Mouse (Mus musculus) midbrain, embryonic 15.5 days (tissue): Measurements from ENCODE around the gene Chst11. TPM values are rescaled to one million over a fixed set of nuclear protein-coding genes. Genes with fewer than 3 reads are reported as not detected.

Source experiments
- ATAC-seq: fragments of 200-750 bp; cut with Nextera tagmentation; replicated peaks from 2 replicates; pipeline ENCODE4 v1.8.0; 2017; ENCODE audit warnings: moderate TSS enrichment
- H3K27ac ChIP-seq: fragments of 300-500 bp; sonication (generic); 2 replicates; pipeline ENCODE4 v1.5.1; 2015; ENCODE audit warnings: mild to moderate bottlenecking, inconsistent platforms
- H3K27me3 ChIP-seq: fragments of 300-500 bp; sonication (generic); replicated peaks from 2 replicates; pipeline ENCODE4 v1.6.1; 2015; ENCODE audit warnings: inconsistent platforms
- H3K36me3 ChIP-seq: fragments of 300-500 bp; sonication (generic); replicated peaks from 2 replicates; pipeline ENCODE4 v1.6.1; 2015; ENCODE audit warnings: inconsistent platforms
- H3K4me1 ChIP-seq: fragments of 300-500 bp; sonication (generic); 2 replicates; pipeline ENCODE4 v1.6.1; 2015; ENCODE audit warnings: inconsistent platforms
- H3K4me2 ChIP-seq: fragments of 300-500 bp; sonication (generic); 2 replicates; pipeline ENCODE4 v1.6.1; 2015; ENCODE audit warnings: inconsistent platforms, mild to moderate bottlenecking, moderate library complexity
- H3K4me3 ChIP-seq: fragments of 300-500 bp; sonication (generic); 2 replicates; pipeline ENCODE4 v1.5.1; 2015; ENCODE audit warnings: mild to moderate bottlenecking, inconsistent platforms
- H3K9ac ChIP-seq: fragments of 300-500 bp; sonication (generic); 2 replicates; pipeline ENCODE4 v1.6.1; 2015; ENCODE audit warnings: mild to moderate bottlenecking, inconsistent platforms
- H3K9me3 ChIP-seq: fragments of 300-500 bp; sonication (generic); 2 replicates; pipeline ENCODE4 v1.6.1; 2016; ENCODE audit warnings: inconsistent platforms
- WGBS: fragments of 180-500 bp; shearing (Covaris S2); methylation state at CpG from one replicate; pipeline ENCODE4 v1.1.7; 2015; ENCODE audit warnings: mixed read lengths; 5-methylcytosine and 5-hydroxymethylcytosine counted together
- polyA plus RNA-seq: library from polyadenylated mRNA; unstranded; fragments of >200 nt; fragmentation: Nextera tagmentation; extraction: Ambion mirVana; gene quantifications from 2 replicates; pipeline ENCODE4 v1.2.1, GENCODE M21; 2015

Chst11 gene
- polyA plus RNA-seq, 1 experiment from 2014 or later, result 4.1 TPM

DNA sequence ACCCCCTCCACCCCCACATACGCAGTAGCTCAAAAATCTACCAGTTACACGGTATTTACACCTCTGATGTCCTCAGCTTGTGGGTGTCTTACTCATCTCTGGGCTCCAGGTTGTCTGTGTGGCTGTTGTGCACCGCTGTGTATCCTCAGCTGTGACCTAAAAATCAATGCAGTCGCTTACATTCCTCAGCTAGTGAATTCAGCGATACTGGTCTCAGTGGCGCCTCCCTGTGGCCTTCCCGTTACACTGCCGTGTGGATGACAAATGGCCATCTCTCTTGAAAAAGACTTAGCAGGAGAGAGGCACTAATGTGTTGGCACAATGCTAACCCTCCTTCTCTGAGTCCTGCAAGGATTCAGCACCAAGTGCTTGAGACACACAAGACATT, 197.3 kb downstream of the Chst11 start:
- Histone ChIP-seq H3K4me2 (no peak overlapping the region), H3K4me1 (peaks cover 22% of the 10 kb centered on the region), H3K36me3 (no peaks in the 10 kb centered on the region), H3K9me3 (no peaks in the 10 kb centered on the region), H3K27me3 (no peaks in the 10 kb centered on the region), H3K9ac (no peak overlapping the region), H3K4me3 (no peak overlapping the region), H3K27ac (no peak overlapping the region)
- no peak for ATAC-seq
- WGBS, result 29% methylated on average over 8 of the region's 8 CpGs

GRCm38 (mm10) chr10:83183634-83184479, 198.6 kb downstream of the Chst11 start:
- no peak overlapping the region for H3K4me2 ChIP-seq
- H3K4me1 ChIP-seq, result peaks cover 22% of the 10 kb centered on the region
- no peak overlapping the region for H3K4me3 ChIP-seq
- no peak overlapping the region for H3K9ac ChIP-seq
- H3K27me3 ChIP-seq, result no peaks in the 10 kb centered on the region
- H3K27ac ChIP-seq, result peak overlapping the region; percentile 57
- no peaks in the 10 kb centered on the region for H3K36me3 ChIP-seq
- WGBS, result 79% methylated on average over 12 of the region's 12 CpGs
- no peaks in the 10 kb centered on the region for H3K9me3 ChIP-seq
- ATAC-seq, result no peak

GRCm38 (mm10) chr10:83184480-83185069, 199.3 kb downstream of the Chst11 start:
- no peaks in the 10 kb centered on the region for H3K36me3 ChIP-seq

DNA sequence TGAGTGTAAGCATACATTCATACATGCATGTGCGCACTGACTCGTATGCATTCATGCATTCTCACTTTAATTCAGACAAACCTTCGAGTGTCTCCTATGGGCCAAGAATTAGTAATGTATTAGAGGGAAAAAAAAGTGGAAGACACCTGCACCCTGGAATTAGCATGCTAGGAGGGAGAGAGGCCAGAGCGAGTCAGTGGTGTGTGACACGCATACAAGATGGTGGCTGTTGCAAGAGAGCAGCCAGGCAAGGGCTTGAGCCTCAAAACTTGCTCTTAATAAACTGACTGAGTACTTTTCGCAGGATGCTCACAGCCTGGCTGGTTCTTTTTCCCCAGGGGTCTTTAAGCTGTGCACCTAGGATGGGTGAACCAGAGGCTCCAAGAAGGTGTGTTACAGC, 199.8 kb downstream of the Chst11 start:
- Histone ChIP-seq H3K27ac (peak overlapping the region; percentile 57), H3K4me3 (no peak overlapping the region), H3K9me3 (no peaks in the 10 kb centered on the region), H3K36me3 (no peaks in the 10 kb centered on the region), H3K9ac (no peak overlapping the region), H3K4me2 (no peak overlapping the region), H3K27me3 (no peaks in the 10 kb centered on the region), H3K4me1 (peaks cover 22% of the 10 kb centered on the region)
- ATAC-seq, result 0 out of 2 replicates have a peak, but pooled peaks have one; percentile 18
- WGBS, result 68% methylated on average over 6 of the region's 6 CpGs

More at GRCm38 (mm10) chr10:83184480-83185069, 199.3 kb downstream of the Chst11 start:
- peak overlapping the region; percentile 57 for H3K27ac ChIP-seq
- peaks cover 22% of the 10 kb centered on the region for H3K4me1 ChIP-seq
- WGBS, result 49% methylated on average over 7 of the region's 7 CpGs
- no peak overlapping the region for H3K4me3 ChIP-seq
- H3K4me2 ChIP-seq, result no peak overlapping the region
- ATAC-seq, result peak; percentile 34
- H3K9me3 ChIP-seq, result no peaks in the 10 kb centered on the region
- no peaks in the 10 kb centered on the region for H3K27me3 ChIP-seq
- no peak overlapping the region for H3K9ac ChIP-seq

DNA sequence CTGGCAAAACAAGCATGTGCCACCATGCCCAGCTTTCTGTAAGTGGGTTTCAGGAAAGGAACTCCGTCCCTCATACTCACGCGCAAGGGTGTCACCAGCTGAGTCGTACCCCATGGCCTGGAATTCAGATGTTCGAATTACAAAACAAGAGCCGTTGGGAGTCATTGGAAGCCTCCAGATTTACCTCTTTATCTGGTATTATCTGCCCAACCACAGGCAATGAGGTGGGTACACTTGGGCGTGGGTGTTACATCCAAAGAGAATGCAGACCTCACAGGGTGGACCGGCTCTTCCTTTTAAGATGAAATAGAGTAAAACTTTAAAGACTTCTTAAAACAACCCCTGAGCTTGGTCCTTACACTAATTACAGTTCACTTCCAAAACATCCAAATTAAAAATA, 200.9 kb downstream of the Chst11 start:
- H3K4me3 ChIP-seq, result no peak overlapping the region
- no peak overlapping the region for H3K27ac ChIP-seq
- H3K4me2 ChIP-seq, result no peak overlapping the region
- ATAC-seq, result no peak
- 86% methylated on average over 8 of the region's 8 CpGs for WGBS
- no peaks in the 10 kb centered on the region for H3K36me3 ChIP-seq
- no peaks in the 10 kb centered on the region for H3K9me3 ChIP-seq
- H3K4me1 ChIP-seq, result peaks cover 22% of the 10 kb centered on the region
- no peaks in the 10 kb centered on the region for H3K27me3 ChIP-seq
- no peak overlapping the region for H3K9ac ChIP-seq

GRCm38 (mm10) chr10:83186984-83187383, 201.7 kb downstream of the Chst11 start:
- H3K4me1 ChIP-seq, result peaks cover 22% of the 10 kb centered on the region
- H3K27me3 ChIP-seq, result no peaks in the 10 kb centered on the region
- no peak overlapping the region for H3K9ac ChIP-seq
- H3K9me3 ChIP-seq, result no peaks in the 10 kb centered on the region
- H3K4me3 ChIP-seq, result no peak overlapping the region
- whole genome bisulfite sequencing, result 72% methylated on average over 5 of the region's 5 CpGs
- H3K36me3 ChIP-seq, result no peaks in the 10 kb centered on the region
- ATAC-seq, result no peak
- H3K4me2 ChIP-seq, result no peak overlapping the region
- H3K27ac ChIP-seq, result no peak overlapping the region

DNA sequence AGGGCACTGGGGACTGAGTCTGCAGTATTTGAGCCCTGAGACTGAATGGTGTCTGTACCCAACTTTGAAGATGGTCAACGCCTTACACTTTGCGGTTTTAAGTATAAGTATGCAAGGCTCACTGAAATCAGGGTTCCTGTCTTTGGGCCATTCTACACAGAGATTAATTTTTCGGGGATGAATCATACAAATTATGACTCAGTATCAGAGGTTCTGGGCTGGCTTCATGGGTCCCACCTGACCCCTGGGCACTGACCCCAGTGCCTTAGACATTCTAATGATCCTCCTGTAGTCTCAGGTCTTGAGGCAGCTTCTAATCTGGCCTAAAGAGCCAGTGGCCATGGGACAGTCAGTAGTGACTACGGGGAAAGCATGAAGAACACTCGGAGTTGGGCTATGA, 203.8 kb downstream of the Chst11 start:
- H3K4me3 ChIP-seq, result no peak overlapping the region
- H3K27ac ChIP-seq, result no peak overlapping the region
- no peak overlapping the region for H3K4me2 ChIP-seq
- H3K4me1 ChIP-seq, result peaks cover 16% of the 10 kb centered on the region
- H3K9me3 ChIP-seq, result no peaks in the 10 kb centered on the region
- WGBS, result 97% methylated on average over 5 of the region's 5 CpGs
- no peak overlapping the region for H3K9ac ChIP-seq
- ATAC-seq, result no peak
- H3K36me3 ChIP-seq, result no peaks in the 10 kb centered on the region
- no peaks in the 10 kb centered on the region for H3K27me3 ChIP-seq

DNA sequence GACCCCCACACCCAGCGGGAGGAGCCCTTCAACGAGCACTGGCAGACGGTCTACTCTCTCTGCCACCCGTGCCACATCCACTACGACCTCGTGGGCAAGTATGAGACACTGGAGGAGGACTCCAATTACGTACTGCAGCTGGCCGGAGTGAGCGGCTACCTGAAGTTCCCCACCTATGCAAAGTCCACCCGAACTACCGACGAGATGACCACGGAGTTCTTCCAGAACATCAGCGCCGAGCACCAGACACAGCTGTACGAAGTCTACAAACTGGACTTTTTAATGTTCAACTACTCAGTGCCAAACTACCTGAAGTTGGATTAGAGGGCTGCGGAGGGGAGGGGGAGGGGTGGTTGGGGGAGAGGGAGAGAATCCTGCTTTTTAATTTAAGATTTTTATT, 206.2 kb downstream of the Chst11 start:
- WGBS, result 97% methylated on average over 17 of the region's 17 CpGs
- H3K9ac ChIP-seq, result no peak overlapping the region

GRCm38 (mm10) chr10:83191982-83192381, 206.7 kb downstream of the Chst11 start:
- Histone ChIP-seq H3K9me3 (no peaks in the 10 kb centered on the region), H3K4me3 (no peak overlapping the region), H3K4me2 (no peak overlapping the region), H3K4me1 (0 out of 2 replicates have a peak, but pooled peaks cover 4% of the 10 kb centered on the region), H3K27me3 (no peaks in the 10 kb centered on the region), H3K27ac (no peak overlapping the region), H3K9ac (no peak overlapping the region), H3K36me3 (no peaks in the 10 kb centered on the region)
- 46% methylated on average over 6 of the region's 6 CpGs for WGBS
- ATAC-seq, result no peak

More for the DNA sequence above, 206.2 kb downstream of the Chst11 start:
- Histone ChIP-seq H3K27ac (no peak overlapping the region), H3K36me3 (no peaks in the 10 kb centered on the region), H3K4me3 (no peak overlapping the region), H3K9me3 (no peaks in the 10 kb centered on the region), H3K4me1 (0 out of 2 replicates have a peak, but pooled peaks cover 4% of the 10 kb centered on the region), H3K27me3 (no peaks in the 10 kb centered on the region), H3K4me2 (no peak overlapping the region)
- no peak for ATAC-seq

DNA sequence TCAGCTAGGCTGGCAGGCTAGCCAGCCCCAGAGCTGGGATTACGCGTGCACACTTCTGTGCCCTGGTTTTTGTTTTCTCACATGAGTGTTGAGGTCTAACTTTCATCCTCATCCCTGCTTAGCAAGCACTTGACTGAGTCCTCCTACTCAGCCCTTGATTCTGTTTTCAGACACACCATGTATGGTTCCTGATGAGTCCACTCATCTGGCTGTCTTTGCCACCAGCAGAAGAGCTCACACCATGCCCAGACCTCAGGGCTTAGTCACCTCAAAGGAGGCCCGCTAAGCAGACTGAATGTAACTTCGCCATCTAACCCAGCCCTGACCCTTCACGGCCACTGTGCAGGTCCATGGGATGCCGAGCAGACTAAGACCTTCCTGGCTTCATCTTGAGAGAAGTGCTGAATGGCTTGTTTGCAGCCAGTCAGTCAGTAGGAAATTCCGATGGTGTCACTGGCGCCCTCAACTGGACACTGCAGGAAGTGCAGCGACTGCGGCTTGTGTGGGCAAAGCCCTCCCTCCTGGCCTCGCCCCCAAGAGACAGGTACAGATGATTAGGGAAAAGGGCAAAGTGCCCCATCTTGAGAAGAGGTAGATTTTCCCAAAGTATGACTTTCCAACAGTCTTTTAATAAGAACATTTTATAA, 212.5 kb downstream of the Chst11 start:
- no peaks in the 10 kb centered on the region for H3K27me3 ChIP-seq
- 0 out of 2 replicates have a peak, but pooled peaks cover 4% of the 10 kb centered on the region for H3K4me1 ChIP-seq
- no peak overlapping the region for H3K27ac ChIP-seq
- H3K9ac ChIP-seq, result no peak overlapping the region
- H3K9me3 ChIP-seq, result no peaks in the 10 kb centered on the region
- H3K4me3 ChIP-seq, result no peak overlapping the region
- no peak for ATAC-seq
- WGBS, result 49% methylated on average over 11 of the region's 11 CpGs
- no peaks in the 10 kb centered on the region for H3K36me3 ChIP-seq
- no peak overlapping the region for H3K4me2 ChIP-seq

DNA sequence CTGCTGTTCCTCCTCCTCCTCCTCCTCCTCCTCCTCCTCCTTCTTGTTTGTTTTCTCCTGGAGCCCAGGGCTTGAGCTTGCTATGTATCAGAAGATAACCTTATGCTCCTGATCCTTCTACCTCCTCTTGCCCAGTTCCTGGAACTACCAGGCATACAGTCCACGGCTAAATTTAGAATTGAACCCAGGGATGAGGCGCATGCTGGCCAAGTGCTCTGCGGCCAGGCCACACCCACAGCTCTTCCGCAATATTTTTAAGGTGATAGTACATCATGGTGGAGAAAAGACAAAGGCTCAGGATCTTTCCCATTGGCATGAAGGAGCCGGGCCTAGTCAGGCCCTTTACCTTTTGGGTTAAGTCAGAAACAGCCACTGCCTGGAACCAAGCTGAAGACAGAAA, 213.4 kb downstream of the Chst11 start:
- no peak for ATAC-seq
- no peak overlapping the region for H3K4me3 ChIP-seq

DNA sequence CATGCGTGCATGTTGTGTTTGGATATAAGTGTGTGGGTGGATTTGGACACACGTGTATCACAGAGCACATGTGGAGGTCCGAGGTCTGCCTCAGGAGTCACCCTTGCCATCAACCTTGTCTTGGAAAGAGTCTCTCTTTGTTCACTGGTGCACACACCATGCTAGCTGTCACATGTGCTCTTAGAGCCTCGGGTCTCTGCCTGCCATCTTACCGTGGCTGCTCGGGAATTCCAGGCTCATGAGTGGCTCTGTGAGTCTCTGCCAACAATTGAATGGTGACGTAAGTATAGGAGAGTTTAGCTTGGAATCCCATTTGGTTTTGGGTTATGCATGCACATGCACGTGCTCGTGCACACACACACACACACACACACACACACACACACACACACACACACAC, 214.0 kb downstream of the Chst11 start:
- no peak overlapping the region for H3K9ac ChIP-seq
- H3K4me3 ChIP-seq, result no peak overlapping the region
- no peak overlapping the region for H3K27ac ChIP-seq
- ATAC-seq, result no peak
- WGBS, result 78% methylated on average over 9 of the region's 9 CpGs
- H3K9me3 ChIP-seq, result no peaks in the 10 kb centered on the region
- H3K4me2 ChIP-seq, result no peak overlapping the region
- 0 out of 2 replicates have a peak, but pooled peaks cover 4% of the 10 kb centered on the region for H3K4me1 ChIP-seq
- H3K27me3 ChIP-seq, result no peaks in the 10 kb centered on the region
- H3K36me3 ChIP-seq, result no peaks in the 10 kb centered on the region

More for the DNA sequence above, 213.4 kb downstream of the Chst11 start:
- Histone ChIP-seq H3K36me3 (no peaks in the 10 kb centered on the region), H3K9me3 (no peaks in the 10 kb centered on the region), H3K9ac (no peak overlapping the region), H3K4me1 (0 out of 2 replicates have a peak, but pooled peaks cover 4% of the 10 kb centered on the region), H3K27me3 (no peaks in the 10 kb centered on the region), H3K27ac (no peak overlapping the region), H3K4me2 (no peak overlapping the region)
- 87% methylated on average over 5 of the region's 5 CpGs for WGBS
